Mouse (Mus musculus) naive thymus-derived CD4-positive, alpha-beta T cell, adult 2 months (primary cell): ENCODE results near the gene Tmem273.

Experiments used
- DNase-seq: peaks from one replicate; pipeline ENCODE4 v3.0.0-alpha.2; 2011; ENCODE audit warnings: low read depth

Tmem273 gene

GRCm38 (mm10) chr14:32785556-32786130, at the start of gene Tmem273:
Gene Tmem273, plus strand, starts transcription at chr14:32785963.
- peak; percentile 29 for DNase-seq

- DNase-seq, result no peak
Observed at GRCm38 (mm10) chr14:32736561-32736960, 49.2 kb upstream of the Tmem273 start.

GRCm38 (mm10) chr14:32738586-32738985, 47.2 kb upstream of the Tmem273 start:
- DNase-seq, result no peak

GRCm38 (mm10) chr14:32748519-32748918, 37.2 kb upstream of the Tmem273 start:
- DNase-seq, result no peak

GRCm38 (mm10) chr14:32750727-32751126, 35.0 kb upstream of the Tmem273 start:
- no peak for DNase-seq

GRCm38 (mm10) chr14:32754286-32754685, 31.5 kb upstream of the Tmem273 start:
- no peak for DNase-seq

- no peak for DNase-seq
Observed at GRCm38 (mm10) chr14:32762177-32762576, 23.6 kb upstream of the Tmem273 start.

GRCm38 (mm10) chr14:32770563-32770962, 15.2 kb upstream of the Tmem273 start:
- DNase-seq, result no peak

- no peak for DNase-seq
Observed at GRCm38 (mm10) chr14:32772085-32772484, 13.7 kb upstream of the Tmem273 start.

GRCm38 (mm10) chr14:32772791-32773190, 13.0 kb upstream of the Tmem273 start:
- peak; percentile 45 for DNase-seq

- DNase-seq, result no peak
Observed at GRCm38 (mm10) chr14:32773456-32773855, 12.3 kb upstream of the Tmem273 start.

GRCm38 (mm10) chr14:32776077-32776476, 9.7 kb upstream of the Tmem273 start:
- DNase-seq, result no peak

- no peak for DNase-seq
Observed at GRCm38 (mm10) chr14:32778362-32778761, 7.4 kb upstream of the Tmem273 start.

- no peak for DNase-seq
Observed at GRCm38 (mm10) chr14:32782866-32783265, 2.9 kb upstream of the Tmem273 start.

- DNase-seq, result peak; percentile 45
Observed at GRCm38 (mm10) chr14:32784130-32784747, 1.5 kb upstream of the Tmem273 start.

GRCm38 (mm10) chr14:32784748-32785134, 1.0 kb upstream of the Tmem273 start:
- no peak for DNase-seq

GRCm38 (mm10) chr14:32787691-32788090, 1.9 kb downstream of the Tmem273 start:
- DNase-seq, result no peak

- DNase-seq, result no peak
Observed at GRCm38 (mm10) chr14:32796375-32796774, 10.6 kb downstream of the Tmem273 start.

- DNase-seq, result no peak
Observed at GRCm38 (mm10) chr14:32797803-32798202, 12.0 kb downstream of the Tmem273 start.

- DNase-seq, result no peak
Observed at GRCm38 (mm10) chr14:32798355-32798754, 12.6 kb downstream of the Tmem273 start.

- DNase-seq, result no peak
Observed at GRCm38 (mm10) chr14:32800048-32800447, 14.3 kb downstream of the Tmem273 start.

- no peak for DNase-seq
Observed at GRCm38 (mm10) chr14:32801016-32801661, 15.4 kb downstream of the Tmem273 start.

GRCm38 (mm10) chr14:32801662-32802024, 15.9 kb downstream of the Tmem273 start:
- DNase-seq, result no peak

GRCm38 (mm10) chr14:32810111-32810510, 24.3 kb downstream of the Tmem273 start:
- no peak for DNase-seq
